Comparison of ENCODE assay signal across 16 mouse cellular contexts in genomic region chr11:80772595-80773210, GRCm38 (mm10). TPM values are rescaled to one million over a fixed set of nuclear protein-coding genes. Genes with fewer than 3 reads are reported as not detected.
"Had no signal": no experiment of that assay in that cellular context is flagged by ENCODE, and none has a peak within 500 bp of the region (broad histone marks: within the 10 kb centered on the region; RNA-seq: fewer than 3 reads in every experiment).

No protein-coding gene starts in this region.

- ATAC-seq: liver, postnatal 0 days; midbrain, embryonic 16.5 days had no signal

- H3K27ac ChIP-seq: layer of hippocampus, adult 2 months; limb, embryonic 12.5 days; liver, embryonic 13.5 days; macrophage; midbrain, embryonic 12.5 days had no signal

- H3K4me1 ChIP-seq: limb, embryonic 12.5 days; liver, embryonic 13.5 days; midbrain, embryonic 12.5 days had no signal

- H3K9ac ChIP-seq: limb, embryonic 12.5 days; liver, embryonic 13.5 days; liver, postnatal 0 days; midbrain, embryonic 12.5 days had no signal

- H3K4me2 ChIP-seq: limb, embryonic 12.5 days; liver, embryonic 13.5 days; midbrain, embryonic 12.5 days had no signal

- H3K9me3 ChIP-seq: limb, embryonic 12.5 days; liver, embryonic 13.5 days; midbrain, embryonic 12.5 days had no signal

- H3K36me3 ChIP-seq: limb, embryonic 12.5 days; liver, embryonic 13.5 days; midbrain, embryonic 12.5 days had no signal

- DNase-seq: kidney, adult 8-10 months; kidney, postnatal 4 days; liver; liver, embryonic 13.5 days; liver, postnatal 0 days; lung, postnatal 10 days; right cerebral cortex, adult 18-20 months; right cerebral cortex, postnatal 25 days; spleen, adult 18-20 months; thymus, adult 18-20 months; thymus, postnatal 14 days had no signal

- H3K4me3 ChIP-seq: layer of hippocampus, adult 2 months; limb, embryonic 12.5 days; liver, embryonic 13.5 days; midbrain, embryonic 12.5 days had no signal

RNA-seq across cellular contexts. Expression of gene Tmem98, which starts 37.3 kb away (rescaled TPM):
- polyA plus RNA-seq: macrophage had no signal
